Mouse (Mus musculus): Measurements from ENCODE around the gene E130308A19Rik.
A peak's percentile ranks its signal among the peaks of the same experiment; 100 is the strongest.

E130308A19Rik gene

DNA sequence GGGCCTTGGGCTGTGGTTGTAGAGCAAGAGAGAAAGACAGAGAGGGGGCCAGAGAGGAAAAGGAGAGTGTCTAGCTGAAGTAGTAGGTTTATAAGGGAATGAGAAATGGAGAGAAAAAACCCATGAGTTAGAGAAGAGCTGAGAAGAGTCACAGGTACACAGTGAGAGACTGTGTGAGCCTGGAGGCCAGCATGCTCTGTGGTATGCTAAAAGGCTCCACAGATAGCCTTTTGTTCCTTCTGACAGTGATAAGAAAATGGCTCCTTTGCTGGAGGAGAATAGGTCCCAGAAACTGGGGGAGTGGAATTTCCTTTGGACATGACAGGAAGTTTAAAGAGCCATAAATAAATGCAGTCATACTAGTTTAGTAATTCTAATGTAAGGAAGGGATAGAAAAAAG is 13.2 kb downstream of the E130308A19Rik start:
- DNase-seq (ENCODE audit: low spot score), result no peak

DNA sequence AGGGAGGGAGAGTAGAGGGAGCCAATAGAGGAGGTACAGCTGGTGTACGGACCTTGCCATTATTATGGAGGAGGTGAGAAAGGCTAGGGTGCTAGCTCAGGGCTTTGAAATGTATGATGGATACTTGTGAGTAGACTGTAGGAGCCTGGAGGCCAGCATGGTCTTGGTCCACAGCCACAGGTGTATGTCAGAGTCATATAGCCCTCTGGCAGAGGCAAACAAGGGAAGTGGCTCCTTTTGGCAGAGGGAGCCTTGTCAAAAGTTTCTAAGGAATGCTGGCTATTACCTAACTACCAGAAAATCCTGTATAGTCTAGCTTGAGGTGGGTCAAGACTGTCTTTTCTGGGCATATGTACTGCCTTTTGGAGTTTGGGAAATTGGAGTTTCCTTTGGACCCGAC is 14.7 kb downstream of the E130308A19Rik start:
- DNase-seq (ENCODE audit: low spot score), result no peak

GRCm38 (mm10) chr4:59642039-59642438 is 16.0 kb downstream of the E130308A19Rik start:
- DNase-seq (ENCODE audit: low spot score), result no peak

DNA sequence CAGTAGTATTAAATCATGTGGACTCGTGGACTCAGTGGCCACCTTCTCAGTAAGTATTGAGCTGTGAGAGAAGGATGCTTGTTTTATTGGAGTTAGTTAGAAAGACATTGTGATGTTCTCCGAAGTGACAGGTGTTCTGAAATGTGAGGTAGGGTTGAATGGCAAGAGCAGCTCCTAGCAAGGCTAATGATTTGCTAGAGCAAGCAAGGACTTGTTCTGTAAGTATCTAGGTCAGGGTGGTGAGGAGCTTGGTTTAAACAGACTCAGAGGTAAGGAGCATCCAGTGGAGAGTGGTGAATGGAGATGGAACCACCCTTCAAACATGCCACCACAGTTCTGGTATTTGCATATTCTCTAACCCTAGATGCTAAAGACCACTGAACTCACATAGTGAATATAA is 16.6 kb downstream of the E130308A19Rik start:
- no peak for DNase-seq (ENCODE audit: low spot score)

DNA sequence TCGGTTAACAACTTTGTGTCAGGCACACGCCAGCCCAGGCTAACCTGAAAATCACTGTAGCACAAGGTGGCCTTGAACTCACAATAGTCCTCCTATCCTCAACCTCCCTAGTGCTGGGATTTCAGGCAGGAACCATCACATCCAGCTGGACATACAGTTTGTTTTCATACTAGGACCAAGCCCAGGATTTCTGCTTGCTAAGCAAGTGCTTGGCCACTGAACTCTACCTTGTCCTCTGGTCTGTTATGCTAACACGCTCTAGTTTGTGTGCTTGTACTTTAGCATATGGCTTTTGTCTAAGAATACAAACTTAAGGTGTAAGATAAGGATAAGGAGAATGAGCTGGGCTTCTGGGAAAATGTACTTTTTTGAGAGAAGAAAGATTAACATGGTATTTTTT is 18.4 kb downstream of the E130308A19Rik start:
- DNase-seq (ENCODE audit: low spot score), result no peak

DNA sequence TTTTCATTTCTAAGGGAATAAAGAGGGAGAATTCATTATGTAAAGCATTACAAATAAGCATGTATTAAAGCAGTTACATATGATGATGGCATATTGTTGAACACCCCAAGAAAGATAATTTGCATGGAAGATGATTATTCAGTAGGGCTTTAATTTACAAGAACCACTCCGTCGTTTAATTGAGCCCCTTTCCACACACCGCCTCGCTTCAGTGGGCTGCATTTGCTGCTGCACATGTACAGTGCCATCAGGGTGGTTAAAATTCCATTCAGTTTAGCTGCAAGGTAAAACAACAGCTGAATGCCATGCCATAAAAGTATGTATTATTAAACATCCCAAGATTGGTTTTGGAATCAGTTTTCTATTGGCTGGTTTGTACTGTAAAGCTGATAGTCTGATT is 19.0 kb downstream of the E130308A19Rik start:
- no peak for DNase-seq (ENCODE audit: low spot score)

GRCm38 (mm10) chr4:59645610-59646009 is 19.6 kb downstream of the E130308A19Rik start:
- DNase-seq (ENCODE audit: low spot score), result no peak

DNA sequence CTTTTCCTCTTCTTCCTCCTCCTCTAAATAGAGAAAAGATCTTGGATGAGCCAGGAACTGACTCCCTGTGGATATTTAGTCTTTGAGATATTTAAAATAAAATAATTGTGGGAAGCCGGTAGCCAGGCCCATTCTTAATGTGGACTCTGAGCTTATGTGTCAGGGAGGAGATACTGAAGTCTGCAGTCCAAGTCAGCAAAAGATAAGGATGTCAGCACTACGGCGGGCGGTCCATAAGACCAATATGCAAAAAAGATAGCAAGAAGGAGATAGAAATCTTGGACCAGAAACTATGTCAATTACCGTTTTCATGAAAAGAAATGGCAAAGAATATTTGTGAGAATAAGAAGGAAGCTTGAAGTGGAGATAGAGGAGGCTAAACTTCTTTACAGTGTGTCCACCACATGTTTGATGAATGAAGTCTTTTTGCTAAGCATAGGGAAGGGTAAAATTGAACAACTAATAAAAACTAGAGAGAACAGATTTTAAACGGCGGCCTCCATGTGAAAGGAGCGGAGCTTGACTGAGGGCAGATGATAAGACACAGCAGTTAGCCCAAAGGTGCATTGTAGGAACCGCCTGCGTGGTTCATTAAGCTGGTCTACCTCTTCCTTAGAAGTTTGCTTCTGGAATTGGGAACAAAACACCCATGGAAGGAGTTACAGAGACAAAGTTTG is 20.1 kb downstream of the E130308A19Rik start:
- DNase-seq (ENCODE audit: low spot score), result no peak

- DNase-seq (ENCODE audit: low spot score), result no peak
Observed at GRCm38 (mm10) chr4:59649119-59649518, 23.1 kb downstream of the E130308A19Rik start.

GRCm38 (mm10) chr4:59652166-59652681 is 26.2 kb downstream of the E130308A19Rik start:
- DNase-seq (ENCODE audit: low spot score), result no peak

DNA sequence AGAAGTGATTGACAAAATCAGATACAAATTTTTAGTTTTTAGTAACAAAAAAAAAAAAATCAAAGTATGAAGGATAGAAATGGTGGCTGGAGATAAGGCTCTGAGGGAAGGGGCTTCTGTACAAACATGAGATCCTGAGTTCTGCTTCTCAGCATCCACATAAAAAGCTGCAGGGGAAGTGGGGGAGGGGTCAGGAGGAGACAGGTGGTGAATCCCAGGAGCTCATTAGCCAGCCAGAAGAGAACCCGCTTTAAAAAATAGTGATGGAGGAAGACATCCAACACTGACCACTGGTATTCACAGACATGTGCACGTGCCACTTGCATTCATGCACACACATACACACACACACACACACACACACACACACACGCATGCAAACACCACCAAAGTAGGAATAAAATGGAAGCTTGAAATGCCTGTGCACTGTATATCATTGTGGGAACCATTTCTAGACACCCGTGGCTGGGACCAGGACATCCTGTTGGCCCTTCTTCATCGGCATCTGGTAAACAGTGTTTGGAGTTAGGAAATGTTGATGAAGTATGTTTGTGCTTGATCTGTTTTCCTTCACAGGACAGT is 30.1 kb downstream of the E130308A19Rik start:
- no peak for DNase-seq (ENCODE audit: low spot score)

DNA sequence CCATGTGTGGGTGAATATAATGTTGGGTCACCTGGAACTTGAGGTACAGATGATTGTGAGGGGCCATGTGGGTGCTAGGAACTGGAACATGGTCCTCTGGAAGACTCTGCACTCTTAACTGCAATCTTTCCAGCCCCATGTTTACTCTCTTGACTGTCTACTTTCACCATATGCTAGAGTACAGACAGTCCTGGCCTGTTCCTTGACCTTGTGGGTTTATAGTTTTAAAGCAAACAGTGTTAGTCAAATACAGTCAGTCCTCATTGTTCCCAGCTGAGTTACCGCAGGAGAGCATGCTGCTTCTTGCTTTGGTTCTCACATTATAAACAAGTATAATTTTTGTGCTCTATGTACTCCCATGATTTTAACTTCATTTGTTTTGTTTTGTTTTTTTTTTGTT is 36.2 kb downstream of the E130308A19Rik start:
- DNase-seq (ENCODE audit: low spot score), result no peak

DNA sequence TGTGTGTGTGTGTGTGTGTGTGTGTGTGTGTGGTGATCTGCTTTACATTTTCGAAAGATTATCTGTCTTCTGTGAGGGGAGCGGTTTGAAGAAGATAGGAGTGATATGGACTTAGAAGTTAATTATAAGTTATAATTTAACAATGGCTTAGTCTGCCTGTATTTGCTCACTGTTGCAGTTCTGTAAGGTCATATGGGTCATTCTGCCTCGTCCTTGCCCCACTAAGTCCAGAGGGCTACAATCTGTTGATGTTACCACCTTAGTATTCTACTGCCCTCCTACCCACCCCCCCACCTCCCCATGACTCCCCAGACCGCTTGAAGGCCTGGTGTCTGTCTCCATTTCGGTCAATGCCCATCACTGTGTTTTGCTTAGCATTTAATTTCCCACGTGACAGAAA is 37.4 kb downstream of the E130308A19Rik start:
- no peak for DNase-seq (ENCODE audit: low spot score)

DNA sequence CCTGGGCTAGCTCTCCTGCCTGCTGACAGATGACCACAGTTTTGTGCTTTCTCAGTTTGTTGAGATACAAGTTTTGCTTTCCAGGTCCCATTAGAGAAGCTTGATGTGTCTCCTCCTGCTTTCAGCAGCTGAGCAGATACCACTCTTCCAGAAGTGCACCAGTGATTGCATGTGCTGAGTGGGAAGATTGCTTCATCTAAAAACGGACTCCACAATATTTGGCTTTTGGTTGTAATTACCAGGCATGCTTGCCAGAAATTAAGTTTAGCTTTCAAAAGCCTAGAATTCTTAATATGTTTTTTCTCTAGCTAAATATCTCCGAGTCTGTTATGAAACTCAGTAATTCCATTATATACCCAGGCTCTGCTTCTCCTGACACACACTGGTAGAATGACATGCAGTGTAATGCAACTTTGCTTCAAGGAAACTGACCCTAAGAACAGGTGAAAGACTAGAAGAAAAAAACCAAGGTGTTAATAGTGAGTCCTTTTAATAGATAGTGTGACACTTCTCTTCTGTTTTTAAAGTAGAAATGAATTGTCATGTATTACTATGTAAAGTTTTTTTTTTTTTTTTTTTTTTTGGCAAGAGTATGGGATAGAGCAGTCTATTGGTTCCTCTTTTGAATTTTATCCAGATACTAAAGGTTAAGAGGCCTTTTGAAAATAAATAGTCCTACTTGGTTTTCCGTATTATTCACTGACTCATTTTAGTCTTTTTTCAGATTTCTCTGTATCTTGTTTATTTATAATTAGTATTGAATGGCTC is 40.7 kb downstream of the E130308A19Rik start:
- DNase-seq (ENCODE audit: low spot score), result no peak

- DNase-seq (ENCODE audit: low spot score), result no peak
Observed at GRCm38 (mm10) chr4:59668050-59668449, 42.0 kb downstream of the E130308A19Rik start.

- DNase-seq (ENCODE audit: low spot score), result no peak
Observed at GRCm38 (mm10) chr4:59669131-59669530, 43.1 kb downstream of the E130308A19Rik start.

- peak; percentile 19 for DNase-seq (ENCODE audit: low spot score)
Observed at GRCm38 (mm10) chr4:59670015-59670414, 44.0 kb downstream of the E130308A19Rik start.

DNA sequence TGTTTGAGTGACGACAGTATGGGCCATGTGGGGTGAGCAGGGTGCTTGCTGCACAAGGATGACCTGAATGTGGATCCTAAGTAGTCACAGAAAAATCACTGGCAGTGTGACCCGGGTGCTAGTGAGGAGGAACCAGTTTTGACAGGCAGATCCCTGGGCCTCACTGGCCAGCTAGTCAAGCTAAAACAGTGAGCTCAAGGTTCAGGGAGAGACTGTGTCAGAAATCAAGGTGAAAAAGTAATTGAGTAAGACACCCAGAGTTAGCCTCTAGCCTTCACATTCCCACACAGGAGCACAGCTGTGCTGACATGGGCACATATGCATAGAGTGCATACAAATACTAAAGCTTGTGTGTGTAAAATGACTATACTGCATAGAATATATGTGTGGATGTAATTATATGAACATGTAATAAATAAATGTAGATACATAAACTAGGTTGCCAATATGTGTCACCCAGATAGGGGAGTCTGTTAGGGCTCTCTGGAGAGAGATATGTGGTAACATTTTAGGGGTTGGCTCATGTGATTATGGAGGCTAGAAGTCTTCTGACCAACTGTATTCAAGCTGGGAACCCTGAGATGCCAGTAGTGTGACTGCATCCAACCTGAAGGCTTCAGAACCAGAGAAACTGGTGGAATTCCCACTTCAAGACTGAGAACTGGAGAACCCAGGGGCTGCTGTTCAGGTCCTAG is 47.6 kb downstream of the E130308A19Rik start:
- no peak for DNase-seq (ENCODE audit: low spot score)

- no peak for DNase-seq (ENCODE audit: low spot score)
Observed at GRCm38 (mm10) chr4:59674929-59675679, 49.1 kb downstream of the E130308A19Rik start.

DNA sequence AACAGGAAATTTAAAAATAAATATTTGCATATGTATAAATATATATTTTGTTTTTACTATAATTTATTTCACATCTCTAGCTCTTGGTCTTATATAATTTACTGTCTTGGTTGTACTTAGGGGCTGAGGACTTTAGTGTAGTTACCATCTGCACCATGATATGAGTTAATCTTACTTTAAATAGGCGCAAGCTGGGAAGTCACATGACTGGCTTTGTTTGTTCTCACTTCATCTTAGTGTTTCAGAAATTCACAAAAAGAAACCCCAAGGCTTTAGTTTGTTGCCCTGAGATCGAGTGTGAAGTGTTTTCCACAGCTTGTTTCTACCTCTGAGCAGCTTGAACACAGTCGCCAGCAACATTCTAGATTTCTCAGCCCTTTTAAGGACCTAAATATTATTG is 49.7 kb downstream of the E130308A19Rik start:
- DNase-seq (ENCODE audit: low spot score), result no peak

DNA sequence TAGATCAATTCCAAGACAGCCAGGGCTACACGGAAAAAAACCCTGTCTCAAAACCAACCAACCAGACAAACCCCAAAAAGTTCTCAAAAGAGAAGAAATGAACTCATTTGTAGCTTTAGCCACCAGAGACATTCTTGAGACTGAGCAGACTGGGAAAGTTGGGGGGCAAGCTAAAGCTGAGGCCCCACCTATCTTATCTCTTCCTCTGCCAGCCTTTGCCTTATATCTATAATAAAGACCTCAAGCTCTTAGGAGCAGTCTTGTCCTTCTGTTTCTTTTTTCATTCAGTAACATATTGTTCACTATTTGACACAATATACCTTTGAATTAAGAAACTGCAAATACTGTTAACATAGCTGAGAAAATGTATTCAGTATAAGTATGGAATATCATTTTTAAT is 55.4 kb downstream of the E130308A19Rik start:
- no peak for DNase-seq (ENCODE audit: low spot score)

GRCm38 (mm10) chr4:59682491-59682890 is 56.5 kb downstream of the E130308A19Rik start:
- DNase-seq (ENCODE audit: low spot score), result no peak
